Mouse (Mus musculus) forelimb bud, embryonic 11.5 days (tissue): ENCODE measurements around the gene Ccdc14.
"Not testable (repeated sequence)": the region's sequence is repeated elsewhere in the genome, so short reads cannot be mapped to it uniquely, and the experiment has no call there.

ENCODE experiments used
- DNase-seq: peaks from one replicate; pipeline ENCODE4 v3.0.0-alpha.2; 2012; ENCODE audit warnings: low read depth, low spot score

Ccdc14 gene

GRCm38 (mm10) chr16:34690334-34691144, at the start of gene Ccdc14:
Gene Ccdc14 (plus strand): TSS chr16:34690616.
- DNase-seq, result peak; percentile 87

- DNase-seq, result no peak
Measured at GRCm38 (mm10) chr16:34643511-34644259, 46.7 kb upstream of the Ccdc14 start.

- DNase-seq, result no peak
Measured at GRCm38 (mm10) chr16:34649621-34650020, 40.8 kb upstream of the Ccdc14 start, which contains the start of gene Ropn1. Gene Ropn1 (plus strand): TSS chr16:34649921.

GRCm38 (mm10) chr16:34653023-34653422, 37.4 kb upstream of the Ccdc14 start:
- no peak for DNase-seq

GRCm38 (mm10) chr16:34657566-34657965, 32.9 kb upstream of the Ccdc14 start:
- DNase-seq, result not testable (repeated sequence)

- DNase-seq, result no peak
Measured at GRCm38 (mm10) chr16:34657983-34658382, 32.4 kb upstream of the Ccdc14 start.

- peak; percentile 32 for DNase-seq
Measured at GRCm38 (mm10) chr16:34658388-34658787, 32.0 kb upstream of the Ccdc14 start.

- no peak for DNase-seq
Measured at GRCm38 (mm10) chr16:34664553-34664952, 25.9 kb upstream of the Ccdc14 start.

GRCm38 (mm10) chr16:34667031-34667726, 23.2 kb upstream of the Ccdc14 start:
- peak; percentile 82 for DNase-seq

- no peak for DNase-seq
Measured at GRCm38 (mm10) chr16:34668341-34668740, 22.1 kb upstream of the Ccdc14 start.

- DNase-seq, result no peak
Measured at GRCm38 (mm10) chr16:34671966-34672365, 18.4 kb upstream of the Ccdc14 start.

- DNase-seq, result no peak
Measured at GRCm38 (mm10) chr16:34672822-34673221, 17.6 kb upstream of the Ccdc14 start.

GRCm38 (mm10) chr16:34674365-34674764, 16.1 kb upstream of the Ccdc14 start:
- DNase-seq, result peak; percentile 30

- DNase-seq, result no peak
Measured at GRCm38 (mm10) chr16:34681823-34682222, 8.6 kb upstream of the Ccdc14 start.

GRCm38 (mm10) chr16:34689879-34690278, 537 bp upstream of the Ccdc14 start:
- DNase-seq, result no peak

- no peak for DNase-seq
Measured at GRCm38 (mm10) chr16:34691156-34691555, 740 bp downstream of the Ccdc14 start.

- DNase-seq, result no peak
Measured at GRCm38 (mm10) chr16:34694477-34694876, 4.1 kb downstream of the Ccdc14 start.

GRCm38 (mm10) chr16:34698721-34699120, 8.3 kb downstream of the Ccdc14 start:
- DNase-seq, result not testable (repeated sequence)

- DNase-seq, result peak; percentile 85
Measured at GRCm38 (mm10) chr16:34700165-34700827, 9.9 kb downstream of the Ccdc14 start.

GRCm38 (mm10) chr16:34700828-34701216, 10.4 kb downstream of the Ccdc14 start:
- no peak for DNase-seq

GRCm38 (mm10) chr16:34706019-34706418, 15.6 kb downstream of the Ccdc14 start:
- no peak for DNase-seq
